Mouse (Mus musculus) limb, embryonic 12.5 days (tissue): ENCODE results near the gene Samd4. TPM values are rescaled to one million over a fixed set of nuclear protein-coding genes. Genes with fewer than 3 reads are reported as not detected.

ENCODE experiments used
- ATAC-seq: fragments of 200-750 bp; cut with Nextera tagmentation; 2 replicates; pipeline ENCODE4 v1.8.0; 2017; ENCODE audit warnings: low read depth, moderate TSS enrichment; ENCODE audit not compliant: insufficient number of reproducible peaks, insufficient read depth, low FRiP score, low TSS enrichment
- H3K27ac ChIP-seq: fragments of 300-500 bp; sonication (generic); 2 replicates; pipeline ENCODE4 v1.5.1; 2016; ENCODE audit warnings: mild to moderate bottlenecking, moderate library complexity
- H3K27me3 ChIP-seq: fragments of 300-500 bp; sonication (generic); 2 replicates; pipeline ENCODE4 v1.6.1; 2016; ENCODE audit warnings: mild to moderate bottlenecking, moderate library complexity
- H3K36me3 ChIP-seq: fragments of 300-500 bp; sonication (generic); 2 replicates; pipeline ENCODE4 v1.6.1; 2016; ENCODE audit warnings: mild to moderate bottlenecking, moderate library complexity
- H3K4me1 ChIP-seq: fragments of 300-500 bp; sonication (generic); replicated peaks from 2 replicates; pipeline ENCODE4 v1.6.1; 2016
- H3K4me2 ChIP-seq: fragments of 300-500 bp; sonication (generic); 2 replicates; pipeline ENCODE4 v1.6.1; 2016; ENCODE audit warnings: mild to moderate bottlenecking, moderate library complexity
- H3K4me3 ChIP-seq: fragments of 300-500 bp; sonication (generic); replicated peaks from 2 replicates; pipeline ENCODE4 v1.5.1; 2016; ENCODE audit warnings: mild to moderate bottlenecking
- H3K9ac ChIP-seq: fragments of 300-500 bp; sonication (generic); replicated peaks from 2 replicates; pipeline ENCODE4 v1.6.1; 2016; ENCODE audit warnings: mild to moderate bottlenecking, moderate library complexity
- H3K9me3 ChIP-seq: fragments of 300-500 bp; sonication (generic); 2 replicates; pipeline ENCODE4 v1.6.1; 2016; ENCODE audit warnings: mild to moderate bottlenecking, moderate library complexity
- WGBS: fragments of 180-500 bp; shearing (Covaris S2); methylation state at CpG from one replicate; pipeline ENCODE4 v1.1.7; 2016; 5-methylcytosine and 5-hydroxymethylcytosine counted together
- polyA plus RNA-seq: library from polyadenylated mRNA; unstranded; fragments of >200 nt; fragmentation: Nextera tagmentation; extraction: Ambion mirVana; gene quantifications from 2 replicates; pipeline ENCODE4 v1.2.1, GENCODE M21; 2016

Samd4 gene
- polyA plus RNA-seq, 1 experiment from 2014 or later: 6.8 TPM

- no peak overlapping the region for H3K4me2 ChIP-seq
- no peaks in the 10 kb centered on the region for H3K27me3 ChIP-seq
- H3K27ac ChIP-seq: no peak overlapping the region
- WGBS: 65% methylated on average over 4 of the region's 4 CpGs
- 0 out of 2 replicates have a peak, but pooled peaks cover 2% of the 10 kb centered on the region for H3K4me1 ChIP-seq
- no peak for ATAC-seq
- H3K4me3 ChIP-seq: no peak overlapping the region
- H3K9ac ChIP-seq: no peak overlapping the region
- H3K9me3 ChIP-seq: 0 out of 2 replicates have a peak, but pooled peaks cover 2% of the 10 kb centered on the region
- no peaks in the 10 kb centered on the region for H3K36me3 ChIP-seq
These were observed 93.3 kb downstream of the Samd4 start for GRCm38 (mm10) chr14:46975969-46976368.

GRCm38 (mm10) chr14:46976712-46977111 lies 94.1 kb downstream of the Samd4 start:
- H3K4me1 ChIP-seq: 0 out of 2 replicates have a peak, but pooled peaks cover 2% of the 10 kb centered on the region
- no peak overlapping the region for H3K9ac ChIP-seq
- no peak overlapping the region for H3K4me3 ChIP-seq
- no peaks in the 10 kb centered on the region for H3K36me3 ChIP-seq
- H3K27ac ChIP-seq: no peak overlapping the region
- H3K27me3 ChIP-seq: no peaks in the 10 kb centered on the region
- no peak for ATAC-seq
- 88% methylated on average over 11 of the region's 11 CpGs for WGBS
- no peaks in the 10 kb centered on the region for H3K9me3 ChIP-seq
- H3K4me2 ChIP-seq: no peak overlapping the region

DNA sequence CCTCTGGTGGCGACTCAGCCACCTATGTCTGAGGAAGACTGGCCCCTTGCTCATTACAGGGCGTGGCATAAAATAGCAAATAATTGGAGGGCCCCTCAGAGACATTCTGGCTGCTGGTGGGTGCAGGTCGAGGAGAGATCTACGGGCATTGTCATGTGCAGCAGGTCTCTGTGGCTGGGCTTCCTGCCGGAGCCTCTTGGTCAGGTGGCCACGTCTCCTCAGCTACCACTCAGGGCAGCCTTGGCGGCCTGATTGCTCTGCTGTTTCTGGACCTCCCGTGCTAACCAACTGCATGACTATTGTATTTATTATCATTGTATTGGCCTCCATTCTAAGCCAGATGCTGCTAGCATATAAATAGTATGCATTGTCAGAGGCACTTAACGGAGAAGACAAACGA lies 95.0 kb downstream of the Samd4 start:
- Histone ChIP-seq H3K4me1 (0 out of 2 replicates have a peak, but pooled peaks cover 2% of the 10 kb centered on the region), H3K27me3 (no peaks in the 10 kb centered on the region), H3K9ac (no peak overlapping the region), H3K4me2 (no peak overlapping the region), H3K36me3 (no peaks in the 10 kb centered on the region), H3K4me3 (no peak overlapping the region), H3K27ac (no peak overlapping the region), H3K9me3 (no peaks in the 10 kb centered on the region)
- 76% methylated on average over 10 of the region's 10 CpGs for WGBS
- ATAC-seq: no peak

DNA sequence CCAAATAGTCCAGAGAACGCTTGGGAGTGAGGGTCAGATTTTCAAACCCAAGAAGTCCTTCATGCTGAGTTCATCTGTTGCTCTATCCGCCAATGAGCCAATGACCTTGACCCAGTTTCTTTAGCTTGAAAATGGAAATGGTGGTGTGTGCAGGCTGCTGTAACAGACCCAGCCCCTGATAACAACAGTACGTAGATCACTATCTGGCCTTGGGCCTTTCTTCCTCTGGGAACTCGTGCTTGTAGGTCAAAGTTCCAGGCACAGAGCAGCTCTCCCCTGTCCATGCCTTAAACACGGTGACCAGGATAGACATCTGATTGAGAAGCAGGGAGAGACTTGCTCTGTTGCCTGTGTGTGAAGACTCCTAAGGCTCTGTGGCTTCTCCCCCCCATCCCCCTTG lies 96.5 kb downstream of the Samd4 start:
- WGBS: 76% methylated on average over 5 of the region's 5 CpGs
- Histone ChIP-seq H3K36me3 (no peaks in the 10 kb centered on the region), H3K4me2 (no peak overlapping the region), H3K27me3 (no peaks in the 10 kb centered on the region), H3K4me3 (no peak overlapping the region), H3K9ac (no peak overlapping the region), H3K4me1 (no peaks in the 10 kb centered on the region; the same call in 1 of the 2 replicates), H3K9me3 (no peaks in the 10 kb centered on the region), H3K27ac (no peak overlapping the region)
- no peak for ATAC-seq

- no peaks in the 10 kb centered on the region for H3K27me3 ChIP-seq
- H3K4me3 ChIP-seq: no peak overlapping the region
- no peak overlapping the region for H3K4me2 ChIP-seq
- H3K4me1 ChIP-seq: no peaks in the 10 kb centered on the region; the same call in 1 of the 2 replicates
- 80% methylated on average over 17 of the region's 17 CpGs for WGBS
- no peak overlapping the region for H3K27ac ChIP-seq
- no peak for ATAC-seq
- no peaks in the 10 kb centered on the region for H3K9me3 ChIP-seq
- H3K9ac ChIP-seq: no peak overlapping the region
- H3K36me3 ChIP-seq: no peaks in the 10 kb centered on the region
These were observed 98.2 kb downstream of the Samd4 start for GRCm38 (mm10) chr14:46980736-46981438.

DNA sequence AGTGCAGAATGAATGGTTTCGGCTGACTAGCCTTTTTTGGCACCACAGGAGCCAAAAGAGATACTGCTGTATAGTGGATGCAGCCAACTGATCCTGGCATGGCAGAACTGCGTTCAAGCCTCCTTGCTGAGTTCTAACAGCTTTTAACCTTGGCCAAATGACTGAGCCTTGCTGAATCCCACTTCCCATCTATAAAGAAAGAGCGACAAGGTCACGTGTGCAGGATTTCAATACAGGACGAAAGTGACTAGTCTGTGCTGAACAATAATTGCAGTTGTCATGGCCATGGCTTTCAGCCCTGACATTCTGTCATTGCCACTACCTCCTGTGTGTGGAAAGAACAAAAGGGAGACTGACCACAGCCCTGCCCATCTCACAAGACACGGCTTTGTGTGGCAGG lies 99.5 kb downstream of the Samd4 start:
- no peak overlapping the region for H3K4me2 ChIP-seq
- no peaks in the 10 kb centered on the region for H3K9me3 ChIP-seq
- no peaks in the 10 kb centered on the region for H3K27me3 ChIP-seq
- 86% methylated on average over 6 of the region's 6 CpGs for WGBS
- no peak overlapping the region for H3K4me3 ChIP-seq
- no peak for ATAC-seq
- no peaks in the 10 kb centered on the region; the same call in 1 of the 2 replicates for H3K4me1 ChIP-seq
- H3K27ac ChIP-seq: no peak overlapping the region
- no peak overlapping the region for H3K9ac ChIP-seq
- H3K36me3 ChIP-seq: no peaks in the 10 kb centered on the region

DNA sequence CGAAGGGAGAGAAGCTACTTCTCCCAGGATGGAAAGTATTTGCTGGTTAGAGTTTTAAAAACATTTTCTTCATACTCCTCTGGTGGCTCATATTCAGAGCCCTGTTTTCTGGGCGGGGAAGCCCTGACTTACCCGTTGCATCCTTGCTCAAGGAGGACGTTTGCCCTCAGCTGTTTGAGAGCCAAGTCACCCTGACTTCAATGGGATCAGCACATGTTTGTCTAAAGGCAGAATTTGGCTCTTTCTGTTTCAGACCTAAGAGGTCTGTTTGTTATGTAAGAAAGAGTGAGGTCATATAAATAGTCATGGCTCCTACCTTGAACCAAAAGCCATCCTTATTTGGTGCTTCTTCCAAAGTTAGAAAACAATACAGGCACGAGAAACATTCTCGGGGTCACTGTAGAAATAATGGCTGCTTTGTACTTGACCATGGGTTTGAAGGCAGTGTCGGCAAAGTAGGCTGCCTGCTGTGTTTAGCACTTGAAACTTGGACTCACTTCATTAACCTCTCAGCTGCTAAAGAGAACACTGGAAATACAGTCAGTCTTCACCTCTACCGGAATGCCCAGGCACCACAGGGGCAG lies 102.0 kb downstream of the Samd4 start:
- ATAC-seq: no peak
- no peaks in the 10 kb centered on the region for H3K27me3 ChIP-seq
- H3K36me3 ChIP-seq: no peaks in the 10 kb centered on the region
- WGBS: 62% methylated on average over 8 of the region's 8 CpGs
- no peak overlapping the region for H3K9ac ChIP-seq
- H3K4me2 ChIP-seq: no peak overlapping the region
- no peak overlapping the region for H3K27ac ChIP-seq
- no peak overlapping the region for H3K4me3 ChIP-seq
- H3K4me1 ChIP-seq: no peaks in the 10 kb centered on the region; the same call in 1 of the 2 replicates
- no peaks in the 10 kb centered on the region for H3K9me3 ChIP-seq

DNA sequence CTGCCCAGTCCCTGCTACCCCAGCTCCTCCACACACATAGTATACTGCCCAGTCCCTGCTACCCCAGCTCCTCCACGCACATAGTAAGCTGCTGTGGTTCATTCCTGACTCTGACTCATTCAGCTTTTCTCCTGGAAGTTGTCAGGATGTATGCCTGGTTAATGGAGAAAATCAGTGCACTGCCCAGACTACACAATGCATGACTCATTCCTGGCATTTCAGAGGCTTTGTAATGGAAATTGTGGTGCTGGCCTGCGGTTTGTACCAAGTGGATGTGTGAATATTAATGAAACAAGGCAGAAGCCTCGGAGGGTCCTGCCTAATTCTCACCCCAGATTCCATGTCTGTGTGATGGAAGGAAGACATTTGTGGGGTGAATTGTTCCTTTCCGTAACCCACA lies 107.0 kb downstream of the Samd4 start:
- Histone ChIP-seq H3K27ac (no peak overlapping the region), H3K9me3 (no peaks in the 10 kb centered on the region), H3K4me3 (no peak overlapping the region), H3K4me1 (no peaks in the 10 kb centered on the region; the same call in 1 of the 2 replicates), H3K9ac (no peak overlapping the region), H3K4me2 (no peak overlapping the region), H3K36me3 (no peaks in the 10 kb centered on the region), H3K27me3 (no peaks in the 10 kb centered on the region)
- ATAC-seq: no peak
- 67% methylated on average over 4 of the region's 4 CpGs for WGBS

DNA sequence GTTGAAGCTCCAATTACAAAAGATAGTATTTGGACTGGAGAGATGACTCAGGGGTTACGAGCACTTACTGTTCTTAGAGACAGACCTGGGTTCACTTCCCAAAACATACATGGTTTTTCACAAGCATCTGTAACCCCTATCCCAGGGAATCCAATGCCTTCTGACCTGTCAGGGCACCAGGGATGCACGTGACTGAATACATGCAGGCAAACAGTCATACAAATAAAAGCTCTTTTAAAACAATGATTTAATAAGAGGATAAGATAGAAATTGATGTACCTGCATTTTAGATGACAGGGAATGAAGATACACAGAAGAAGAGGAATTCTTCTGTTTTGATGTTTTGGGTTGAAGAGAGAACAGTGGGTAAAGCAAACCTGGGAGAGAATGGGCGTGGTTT lies 107.8 kb downstream of the Samd4 start:
- 85% methylated on average over 3 of the region's 3 CpGs for WGBS
- Histone ChIP-seq H3K27me3 (no peaks in the 10 kb centered on the region), H3K9ac (no peak overlapping the region), H3K27ac (no peak overlapping the region), H3K4me1 (no peaks in the 10 kb centered on the region; the same call in 1 of the 2 replicates), H3K4me2 (no peak overlapping the region), H3K9me3 (no peaks in the 10 kb centered on the region), H3K36me3 (no peaks in the 10 kb centered on the region), H3K4me3 (no peak overlapping the region)
- ATAC-seq: no peak

- H3K4me3 ChIP-seq: no peak overlapping the region
- H3K4me1 ChIP-seq: no peaks in the 10 kb centered on the region
- no peak overlapping the region for H3K9ac ChIP-seq
- no peaks in the 10 kb centered on the region for H3K36me3 ChIP-seq
- H3K27ac ChIP-seq: no peak overlapping the region
- H3K27me3 ChIP-seq: no peaks in the 10 kb centered on the region
- ATAC-seq: no peak
- no peak overlapping the region for H3K4me2 ChIP-seq
- no peaks in the 10 kb centered on the region for H3K9me3 ChIP-seq
- WGBS: 86% methylated on average over 7 of the region's 7 CpGs
These were observed 112.0 kb downstream of the Samd4 start for GRCm38 (mm10) chr14:46994704-46995103.

GRCm38 (mm10) chr14:46999321-47000025 lies 116.8 kb downstream of the Samd4 start:
- peaks cover 10% of the 10 kb centered on the region for H3K4me1 ChIP-seq
- no peaks in the 10 kb centered on the region for H3K27me3 ChIP-seq
- H3K4me2 ChIP-seq: no peak overlapping the region
- no peak overlapping the region for H3K4me3 ChIP-seq
- H3K36me3 ChIP-seq: no peaks in the 10 kb centered on the region
- WGBS: 70% methylated on average over 9 of the region's 9 CpGs
- H3K9ac ChIP-seq: no peak overlapping the region
- no peaks in the 10 kb centered on the region for H3K9me3 ChIP-seq
- no peak for ATAC-seq
- no peak overlapping the region for H3K27ac ChIP-seq
